In genomic region chr15:96936216-96936615, GRCm38 (mm10) we compare ENCODE assay signal across 8 mouse cellular contexts.
DNase-seq lines count a peak whose midpoint lies in the region; ATAC-seq and TF ChIP-seq lines count a peak whose summit lies in the region.

No protein-coding gene starts in this region.

- no peaks in the 10 kb centered on the region for H3K27me3 ChIP-seq in kidney, embryonic 14.5 days (ENCODE audit: control insufficient read depth, insufficient read depth, low read length)
- H3K27me3 ChIP-seq in embryonic facial prominence, embryonic 14.5 days (replicated peaks; ENCODE audit: control insufficient read depth, insufficient read depth, low read length), result no peaks in the 10 kb centered on the region
- no peaks in the 10 kb centered on the region for H3K27me3 ChIP-seq in hindbrain, postnatal 0 days (ENCODE audit: insufficient read depth, low read length)
- no peaks in the 10 kb centered on the region for H3K27me3 ChIP-seq in midbrain, embryonic 16.5 days (ENCODE audit: control insufficient read depth, insufficient read depth, low read depth, low read length)

- no peak overlapping the region for H3K4me3 ChIP-seq in kidney, embryonic 14.5 days (ENCODE audit: low read length)
- H3K4me3 ChIP-seq in embryonic facial prominence, embryonic 14.5 days (ENCODE audit: low read depth, low read length), result peak overlapping the region; percentile 32
- H3K4me3 ChIP-seq in hindbrain, postnatal 0 days (ENCODE audit: low read length), result peak overlapping the region; percentile 21; the same call in 1 of the 2 replicates
- H3K4me3 ChIP-seq in midbrain, embryonic 16.5 days (ENCODE audit: low read depth, low read length), result peak overlapping the region; percentile 30

- H3K9ac ChIP-seq in kidney, embryonic 14.5 days (ENCODE audit: low read depth, low read length), result peak overlapping the region; percentile 28; the same call in 1 of the 2 replicates
- peak overlapping the region; percentile 51 for H3K9ac ChIP-seq in embryonic facial prominence, embryonic 14.5 days (ENCODE audit: low read depth, low read length)
- peak overlapping the region; percentile 44; the same call in 1 of the 2 replicates for H3K9ac ChIP-seq in hindbrain, postnatal 0 days (replicated peaks; ENCODE audit: low read length)
- peak overlapping the region; percentile 58 for H3K9ac ChIP-seq in midbrain, embryonic 16.5 days (ENCODE audit: low read depth, low read length)

- H3K27ac ChIP-seq in kidney, embryonic 14.5 days (ENCODE audit: low read depth, low read length), result no peak overlapping the region
- no peak overlapping the region for H3K27ac ChIP-seq in embryonic facial prominence, embryonic 14.5 days (replicated peaks; ENCODE audit: low read depth, low read length)
- no peak overlapping the region for H3K27ac ChIP-seq in hindbrain, postnatal 0 days
- no peak overlapping the region for H3K27ac ChIP-seq in midbrain, embryonic 16.5 days (ENCODE audit: low read length)

- H3K36me3 ChIP-seq in kidney, embryonic 14.5 days (ENCODE audit: control insufficient read depth, insufficient read depth, low read length), result no peaks in the 10 kb centered on the region
- H3K36me3 ChIP-seq in embryonic facial prominence, embryonic 14.5 days (ENCODE audit: control insufficient read depth, insufficient read depth, low read length), result no peaks in the 10 kb centered on the region
- no peaks in the 10 kb centered on the region for H3K36me3 ChIP-seq in hindbrain, postnatal 0 days (ENCODE audit: insufficient read depth, low read length)
- no peaks in the 10 kb centered on the region for H3K36me3 ChIP-seq in midbrain, embryonic 16.5 days (ENCODE audit: control insufficient read depth, insufficient read depth, low read length)

- H3K9me3 ChIP-seq in kidney, embryonic 14.5 days (ENCODE audit: control insufficient read depth, low read length), result no peaks in the 10 kb centered on the region
- H3K9me3 ChIP-seq in embryonic facial prominence, embryonic 14.5 days (ENCODE audit: control insufficient read depth, low read length), result no peaks in the 10 kb centered on the region
- H3K9me3 ChIP-seq in hindbrain, postnatal 0 days (ENCODE audit: low read length), result no peaks in the 10 kb centered on the region
- H3K9me3 ChIP-seq in midbrain, embryonic 16.5 days (replicated peaks; ENCODE audit: control insufficient read depth, low read length, poor library complexity, severe bottlenecking), result no peaks in the 10 kb centered on the region

- TF ChIP-seq CTCF in hindbrain, postnatal 0 days (IDR thresholded peaks at IDR 0.05; ENCODE audit: low read depth), result no peak

- no peak for DNase-seq in kidney, adult 9 months
- DNase-seq in embryonic facial prominence, embryonic 14.5 days (ENCODE audit: low spot score), result peak; percentile 22
- DNase-seq in hindbrain, postnatal 0 days (ENCODE audit: low spot score), result no peak
- DNase-seq in adrenal gland, postnatal 14 days, result no peak

- 71% methylated on average over 5 of the region's 5 CpGs for WGBS in kidney, embryonic 14.5 days
- 42% methylated on average over 5 of the region's 5 CpGs for WGBS in embryonic facial prominence, embryonic 14.5 days
- 82% methylated on average over 5 of the region's 5 CpGs for WGBS in hindbrain, postnatal 0 days
- 83% methylated on average over 5 of the region's 5 CpGs for WGBS in midbrain, embryonic 16.5 days

- H3K4me1 ChIP-seq in kidney, embryonic 14.5 days (ENCODE audit: control insufficient read depth, insufficient read depth, low read length), result 0 out of 2 replicates have a peak, but pooled peaks cover 3% of the 10 kb centered on the region
- H3K4me1 ChIP-seq in embryonic facial prominence, embryonic 14.5 days (ENCODE audit: control insufficient read depth, insufficient read depth, low read length), result peaks cover 8% of the 10 kb centered on the region; the same call in 1 of the 2 replicates
- no peaks in the 10 kb centered on the region for H3K4me1 ChIP-seq in hindbrain, postnatal 0 days (ENCODE audit: insufficient read depth, low read length)
- no peaks in the 10 kb centered on the region for H3K4me1 ChIP-seq in midbrain, embryonic 16.5 days (ENCODE audit: control insufficient read depth, insufficient read depth, low read length)

- no peak for ATAC-seq in kidney, embryonic 14.5 days (ENCODE audit: low FRiP score, low TSS enrichment)
- 0 out of 2 replicates have a peak, but pooled peaks have one; percentile 13 for ATAC-seq in embryonic facial prominence, embryonic 14.5 days (ENCODE audit: low read depth)
- ATAC-seq in hindbrain, postnatal 0 days, result no peak
- ATAC-seq in midbrain, embryonic 16.5 days, result no peak
- no peak for ATAC-seq in activated CD4-positive, CD25-positive, alpha-beta regulatory T cell, adult 4 months
- no peak for ATAC-seq in monocyte, adult 5-6 weeks (replicated peaks; ENCODE audit: insufficient number of reproducible peaks, low FRiP score, low TSS enrichment, poor library complexity, severe bottlenecking)

- H3K4me2 ChIP-seq in kidney, embryonic 14.5 days (replicated peaks; ENCODE audit: low read depth, low read length), result peak overlapping the region; percentile 31
- peak overlapping the region; percentile 61 for H3K4me2 ChIP-seq in embryonic facial prominence, embryonic 14.5 days (ENCODE audit: low read depth, low read length)
- H3K4me2 ChIP-seq in hindbrain, postnatal 0 days (ENCODE audit: low read depth, low read length), result peak overlapping the region; percentile 50
- H3K4me2 ChIP-seq in midbrain, embryonic 16.5 days (ENCODE audit: low read length), result peak overlapping the region; percentile 61; the same call in 1 of the 2 replicates
